Mouse (Mus musculus): ENCODE measurements around the gene Cdk5.
"Not testable (repeated sequence)": the region's sequence is repeated elsewhere in the genome, so short reads cannot be mapped to it uniquely, and the experiment has no call there.

Cdk5 gene

GRCm38 (mm10) chr5:24400911-24401605 lies 22.3 kb downstream of the Cdk5 start:
- intact Hi-C loops (cut with DNase I), result no loop called here

GRCm38 (mm10) chr5:24400362-24400761 lies 23.0 kb downstream of the Cdk5 start:
- intact Hi-C loops (cut with DNase I), result no loop called here

GRCm38 (mm10) chr5:24399686-24400085 lies 23.6 kb downstream of the Cdk5 start:
- intact Hi-C loops (cut with DNase I), result no loop called here

GRCm38 (mm10) chr5:24396254-24396653 lies 27.1 kb downstream of the Cdk5 start:
- intact Hi-C loops (cut with DNase I), result not testable (repeated sequence)

- intact Hi-C loops (cut with DNase I), result no loop called here
Measured at GRCm38 (mm10) chr5:24394165-24394894, 29.0 kb downstream of the Cdk5 start.

GRCm38 (mm10) chr5:24393392-24393997 lies 29.8 kb downstream of the Cdk5 start, which contains the start of gene Abcb8:
Gene Abcb8 (plus strand): TSS chr5:24393663.
- intact Hi-C loops (cut with DNase I), result no loop called here

- intact Hi-C loops (cut with DNase I), result no loop called here
Measured at GRCm38 (mm10) chr5:24392724-24393123, 30.6 kb downstream of the Cdk5 start.

GRCm38 (mm10) chr5:24391864-24392263 lies 31.5 kb downstream of the Cdk5 start, which contains the start of gene Atg9b:
Gene Atg9b (minus strand): TSS chr5:24392143.
- intact Hi-C loops (cut with DNase I), result no loop called here

GRCm38 (mm10) chr5:24389658-24390020 lies 33.7 kb downstream of the Cdk5 start:
- intact Hi-C loops (cut with DNase I), result no loop called here

GRCm38 (mm10) chr5:24389011-24389657 lies 34.2 kb downstream of the Cdk5 start:
- intact Hi-C loops (cut with DNase I), result no loop called here

GRCm38 (mm10) chr5:24388246-24388915 lies 34.9 kb downstream of the Cdk5 start:
- intact Hi-C loops (cut with DNase I), result no loop called here

- intact Hi-C loops (cut with DNase I), result no loop called here
Measured at GRCm38 (mm10) chr5:24387264-24388241, 35.8 kb downstream of the Cdk5 start.

GRCm38 (mm10) chr5:24385887-24386550 lies 37.3 kb downstream of the Cdk5 start:
- intact Hi-C loops (cut with DNase I), result no loop called here

GRCm38 (mm10) chr5:24385374-24385773 lies 38.0 kb downstream of the Cdk5 start:
- intact Hi-C loops (cut with DNase I), result no loop called here

GRCm38 (mm10) chr5:24384407-24384806 lies 38.9 kb downstream of the Cdk5 start:
- intact Hi-C loops (cut with DNase I), result no loop called here

- intact Hi-C loops (cut with DNase I), result no loop called here
Measured at GRCm38 (mm10) chr5:24383026-24383859, 40.1 kb downstream of the Cdk5 start.

GRCm38 (mm10) chr5:24381988-24382387 lies 41.3 kb downstream of the Cdk5 start:
- intact Hi-C loops (cut with DNase I), result no loop called here

GRCm38 (mm10) chr5:24381486-24381885 lies 41.8 kb downstream of the Cdk5 start:
- intact Hi-C loops (cut with DNase I), result no loop called here

GRCm38 (mm10) chr5:24380499-24380898 lies 42.8 kb downstream of the Cdk5 start:
- intact Hi-C loops (cut with DNase I), result no loop called here

Data from adrenal gland (tissue).